Mouse (Mus musculus) liver, embryonic 12.5 days (tissue): Measurements from ENCODE around the gene Ssb. TPM values are rescaled to one million over a fixed set of nuclear protein-coding genes. Genes with fewer than 3 reads are reported as not detected.

Experiments
- ATAC-seq: fragments of 200-750 bp; cut with Nextera tagmentation; 2 replicates; pipeline ENCODE4 v1.8.0; 2017; ENCODE audit warnings: moderate number of reproducible peaks, mild to moderate bottlenecking, moderate library complexity
- H3K27ac ChIP-seq: fragments of 300-500 bp; sonication (generic); 2 replicates; pipeline ENCODE4 v1.5.1; 2016; ENCODE audit warnings: mild to moderate bottlenecking
- H3K27me3 ChIP-seq: fragments of 300-500 bp; sonication (generic); replicated peaks from 2 replicates; pipeline ENCODE4 v1.6.1; 2016; ENCODE audit warnings: mild to moderate bottlenecking, moderate library complexity
- H3K36me3 ChIP-seq: fragments of 300-500 bp; sonication (generic); 2 replicates; pipeline ENCODE4 v1.6.1; 2016; ENCODE audit warnings: mild to moderate bottlenecking, moderate library complexity
- H3K4me1 ChIP-seq: fragments of 300-500 bp; sonication (generic); 2 replicates; pipeline ENCODE4 v1.6.1; 2016
- H3K4me2 ChIP-seq: fragments of 300-500 bp; sonication (generic); 2 replicates; pipeline ENCODE4 v1.6.1; 2016; ENCODE audit warnings: mild to moderate bottlenecking, moderate library complexity
- H3K4me3 ChIP-seq: fragments of 300-500 bp; sonication (generic); 2 replicates; pipeline ENCODE4 v1.5.1; 2016; ENCODE audit warnings: mild to moderate bottlenecking, moderate library complexity
- H3K9ac ChIP-seq: fragments of 300-500 bp; sonication (generic); 2 replicates; pipeline ENCODE4 v1.6.1; 2016; ENCODE audit warnings: mild to moderate bottlenecking, moderate library complexity
- H3K9me3 ChIP-seq: fragments of 300-500 bp; sonication (generic); replicated peaks from 2 replicates; pipeline ENCODE4 v1.6.1; 2016; ENCODE audit warnings: mild to moderate bottlenecking, moderate library complexity
- WGBS: fragments of 180-500 bp; shearing (Covaris S2); methylation state at CpG from one replicate; pipeline ENCODE4 v1.1.7; 2016; ENCODE audit not compliant: insufficient replicate concordance; 5-methylcytosine and 5-hydroxymethylcytosine counted together
- polyA plus RNA-seq: library from polyadenylated mRNA; unstranded; fragments of >200 nt; fragmentation: Nextera tagmentation; extraction: Ambion mirVana; gene quantifications from 2 replicates; pipeline ENCODE4 v1.2.1, GENCODE M21; 2016

Gene Ssb
- polyA plus RNA-seq, result 219 and 226 TPM in 2 replicates

GRCm38 (mm10) chr2:69861485-69862091 is at the start of gene Ssb:
Gene Ssb (plus strand): TSS chr2:69861562.
- H3K9me3 ChIP-seq, result no peaks in the 10 kb centered on the region
- H3K9ac ChIP-seq, result peak within 1 kb of the TSS; percentile 99
- ATAC-seq, result peak; percentile 95
- H3K4me2 ChIP-seq, result peak within 1 kb of the TSS; percentile 76
- peaks cover 32% of the 10 kb centered on the region for H3K4me1 ChIP-seq
- no peaks in the 10 kb centered on the region for H3K27me3 ChIP-seq
- under 1% methylated on average over 66 of the region's 66 CpGs for WGBS
- H3K27ac ChIP-seq, result peak within 1 kb of the TSS; percentile 92
- peak within 1 kb of the TSS; percentile 100 for H3K4me3 ChIP-seq
- H3K36me3 ChIP-seq, result peaks cover 25% of the 10 kb centered on the region

- peak; percentile 83 for ATAC-seq
- H3K4me2 ChIP-seq, result peak overlapping the region; percentile 34
- WGBS, result 13% methylated on average over 5 of the region's 5 CpGs
- no peaks in the 10 kb centered on the region for H3K27me3 ChIP-seq
- peaks cover 72% of the 10 kb centered on the region for H3K4me1 ChIP-seq
- peak overlapping the region; percentile 67 for H3K27ac ChIP-seq
- no peaks in the 10 kb centered on the region for H3K9me3 ChIP-seq
- H3K36me3 ChIP-seq, result no peaks in the 10 kb centered on the region
- H3K4me3 ChIP-seq, result no peak overlapping the region
- H3K9ac ChIP-seq, result no peak overlapping the region
These were observed 44.8 kb upstream of the Ssb start for GRCm38 (mm10) chr2:69816575-69816974.

GRCm38 (mm10) chr2:69818350-69819085 is 42.8 kb upstream of the Ssb start:
- Histone ChIP-seq H3K4me3 (no peak overlapping the region), H3K27me3 (no peaks in the 10 kb centered on the region), H3K9ac (peak overlapping the region; percentile 31; the same call in 1 of the 2 replicates), H3K4me1 (peaks cover 75% of the 10 kb centered on the region), H3K4me2 (peak overlapping the region; percentile 46), H3K9me3 (no peaks in the 10 kb centered on the region), H3K36me3 (no peaks in the 10 kb centered on the region), H3K27ac (peak overlapping the region; percentile 85)
- peak; percentile 70 for ATAC-seq
- 55% methylated on average over 9 of the region's 9 CpGs for WGBS

GRCm38 (mm10) chr2:69820201-69820600 is 41.2 kb upstream of the Ssb start:
- Histone ChIP-seq H3K4me1 (peaks cover 83% of the 10 kb centered on the region), H3K27ac (peak overlapping the region; percentile 76), H3K27me3 (no peaks in the 10 kb centered on the region), H3K4me2 (0 out of 2 replicates have a peak overlapping the region, but pooled peaks have one; percentile 10), H3K9me3 (no peaks in the 10 kb centered on the region), H3K36me3 (peaks cover 15% of the 10 kb centered on the region), H3K9ac (peak overlapping the region; percentile 22; the same call in 1 of the 2 replicates), H3K4me3 (no peak overlapping the region)
- ATAC-seq, result no peak
- WGBS, result 57% methylated on average over 1 of the region's 1 CpGs

GRCm38 (mm10) chr2:69821711-69822110 is 39.7 kb upstream of the Ssb start, which contains the start of gene Klhl23:
Gene Klhl23 (plus strand): TSS chr2:69821944.
- peak; percentile 59 for ATAC-seq
- Histone ChIP-seq H3K27ac (peak within 1 kb of the TSS; percentile 95), H3K9ac (peak within 1 kb of the TSS; percentile 99), H3K9me3 (no peaks in the 10 kb centered on the region), H3K4me2 (peak within 1 kb of the TSS; percentile 96), H3K4me3 (peak within 1 kb of the TSS; percentile 96), H3K27me3 (no peaks in the 10 kb centered on the region), H3K36me3 (peaks cover 27% of the 10 kb centered on the region), H3K4me1 (peaks cover 80% of the 10 kb centered on the region)
- WGBS, result 3% methylated on average over 8 of the region's 8 CpGs

- peak overlapping the region; percentile 96 for H3K4me2 ChIP-seq
- H3K36me3 ChIP-seq, result peaks cover 32% of the 10 kb centered on the region
- peak; percentile 25 for ATAC-seq
- peak overlapping the region; percentile 95 for H3K27ac ChIP-seq
- peaks cover 75% of the 10 kb centered on the region for H3K4me1 ChIP-seq
- no peaks in the 10 kb centered on the region for H3K9me3 ChIP-seq
- no peaks in the 10 kb centered on the region for H3K27me3 ChIP-seq
- peak overlapping the region; percentile 99 for H3K9ac ChIP-seq
- WGBS, result under 1% methylated on average over 71 of the region's 80 CpGs
- peak overlapping the region; percentile 96 for H3K4me3 ChIP-seq
These were observed 38.8 kb upstream of the Ssb start for GRCm38 (mm10) chr2:69822361-69823128.

GRCm38 (mm10) chr2:69823129-69823677 is 38.2 kb upstream of the Ssb start:
- H3K27ac ChIP-seq, result peak overlapping the region; percentile 95
- ATAC-seq, result peak; percentile 72
- H3K4me1 ChIP-seq, result peaks cover 73% of the 10 kb centered on the region
- H3K27me3 ChIP-seq, result no peaks in the 10 kb centered on the region
- no peaks in the 10 kb centered on the region for H3K9me3 ChIP-seq
- 2% methylated on average over 45 of the region's 45 CpGs for WGBS
- peaks cover 36% of the 10 kb centered on the region for H3K36me3 ChIP-seq
- H3K4me3 ChIP-seq, result peak overlapping the region; percentile 96
- H3K4me2 ChIP-seq, result peak overlapping the region; percentile 96
- peak overlapping the region; percentile 99 for H3K9ac ChIP-seq

GRCm38 (mm10) chr2:69825898-69826297 is 35.5 kb upstream of the Ssb start:
- peaks cover 62% of the 10 kb centered on the region for H3K36me3 ChIP-seq
- H3K9ac ChIP-seq, result no peak overlapping the region
- WGBS, result 90% methylated on average over 10 of the region's 10 CpGs
- no peak overlapping the region for H3K4me2 ChIP-seq
- no peak overlapping the region for H3K4me3 ChIP-seq
- peaks cover 69% of the 10 kb centered on the region for H3K4me1 ChIP-seq
- no peak for ATAC-seq
- no peak overlapping the region for H3K27ac ChIP-seq
- H3K9me3 ChIP-seq, result no peaks in the 10 kb centered on the region
- H3K27me3 ChIP-seq, result no peaks in the 10 kb centered on the region

GRCm38 (mm10) chr2:69826380-69826779 is 35.0 kb upstream of the Ssb start:
- peaks cover 64% of the 10 kb centered on the region for H3K4me1 ChIP-seq
- H3K4me3 ChIP-seq, result no peak overlapping the region
- no peaks in the 10 kb centered on the region for H3K27me3 ChIP-seq
- H3K9ac ChIP-seq, result no peak overlapping the region
- 86% methylated on average over 2 of the region's 2 CpGs for WGBS
- peaks cover 66% of the 10 kb centered on the region for H3K36me3 ChIP-seq
- H3K27ac ChIP-seq, result 0 out of 2 replicates have a peak overlapping the region, but pooled peaks have one; percentile 7
- H3K9me3 ChIP-seq, result no peaks in the 10 kb centered on the region
- ATAC-seq, result no peak
- no peak overlapping the region for H3K4me2 ChIP-seq

- 68% methylated on average over 7 of the region's 7 CpGs for WGBS
- Histone ChIP-seq H3K4me1 (peaks cover 60% of the 10 kb centered on the region), H3K36me3 (peaks cover 79% of the 10 kb centered on the region), H3K27ac (no peak overlapping the region), H3K9ac (no peak overlapping the region), H3K4me2 (no peak overlapping the region), H3K4me3 (no peak overlapping the region), H3K27me3 (no peaks in the 10 kb centered on the region), H3K9me3 (no peaks in the 10 kb centered on the region)
- no peak for ATAC-seq
These were observed 33.3 kb upstream of the Ssb start for GRCm38 (mm10) chr2:69828031-69828430.

- peaks cover 86% of the 10 kb centered on the region for H3K36me3 ChIP-seq
- peak overlapping the region; percentile 54; the same call in 1 of the 2 replicates for H3K27ac ChIP-seq
- H3K9ac ChIP-seq, result no peak overlapping the region
- no peak overlapping the region for H3K4me3 ChIP-seq
- H3K4me1 ChIP-seq, result peaks cover 45% of the 10 kb centered on the region
- no peaks in the 10 kb centered on the region for H3K9me3 ChIP-seq
- WGBS, result 28% methylated on average over 2 of the region's 2 CpGs
- no peak overlapping the region for H3K4me2 ChIP-seq
- no peaks in the 10 kb centered on the region for H3K27me3 ChIP-seq
- ATAC-seq, result peak; percentile 84
These were observed 31.7 kb upstream of the Ssb start for GRCm38 (mm10) chr2:69829680-69830079.
